Mouse (Mus musculus) hindbrain, embryonic 15.5 days (tissue): ENCODE data around the gene Mrpl58. TPM values are rescaled to one million over a fixed set of nuclear protein-coding genes. Genes with fewer than 3 reads are reported as not detected.

Source experiments
- ATAC-seq: fragments of 200-750 bp; cut with Nextera tagmentation; 2 replicates; pipeline ENCODE4 v1.8.0; 2017; ENCODE audit warnings: low read depth, moderate number of reproducible peaks, moderate TSS enrichment; ENCODE audit not compliant: low FRiP score
- H3K27ac ChIP-seq: fragments of 300-500 bp; sonication (generic); replicated peaks from 2 replicates; pipeline ENCODE4 v1.5.1; 2015; ENCODE audit warnings: mild to moderate bottlenecking, inconsistent platforms
- H3K27me3 ChIP-seq: fragments of 300-500 bp; sonication (generic); 2 replicates; pipeline ENCODE4 v1.6.1; 2015; ENCODE audit warnings: control low read depth, inconsistent platforms
- H3K36me3 ChIP-seq: fragments of 300-500 bp; sonication (generic); 2 replicates; pipeline ENCODE4 v1.6.1; 2015; ENCODE audit warnings: control low read depth, inconsistent platforms
- H3K4me1 ChIP-seq: fragments of 300-500 bp; sonication (generic); replicated peaks from 2 replicates; pipeline ENCODE4 v1.6.1; 2015; ENCODE audit warnings: control low read depth, inconsistent platforms
- H3K4me2 ChIP-seq: fragments of 300-500 bp; sonication (generic); 2 replicates; pipeline ENCODE4 v1.6.1; 2015; ENCODE audit warnings: moderate library complexity, mild to moderate bottlenecking, inconsistent platforms
- H3K4me3 ChIP-seq: fragments of 300-500 bp; sonication (generic); 2 replicates; pipeline ENCODE4 v1.5.1; 2015; ENCODE audit warnings: mild to moderate bottlenecking, inconsistent platforms
- H3K9ac ChIP-seq: fragments of 300-500 bp; sonication (generic); 2 replicates; pipeline ENCODE4 v1.6.1; 2015; ENCODE audit warnings: inconsistent platforms
- H3K9me3 ChIP-seq: fragments of 300-500 bp; sonication (generic); 2 replicates; pipeline ENCODE4 v1.6.1; 2016; ENCODE audit warnings: control low read depth, inconsistent platforms
- WGBS: fragments of 180-500 bp; shearing (Covaris S2); methylation state at CpG from one replicate; pipeline ENCODE4 v1.1.7; 2015; 5-methylcytosine and 5-hydroxymethylcytosine counted together
- polyA plus RNA-seq: library from polyadenylated mRNA; unstranded; fragments of >200 nt; fragmentation: Nextera tagmentation; extraction: Ambion mirVana; gene quantifications from 2 replicates; pipeline ENCODE4 v1.2.1, GENCODE M21; 2015

Gene Mrpl58
- polyA plus RNA-seq, 1 experiment from 2014 or later, result 180 TPM

- Histone ChIP-seq H3K4me3 (no peak overlapping the region), H3K27me3 (no peaks in the 10 kb centered on the region), H3K9ac (no peak overlapping the region), H3K4me1 (peaks cover 17% of the 10 kb centered on the region), H3K4me2 (no peak overlapping the region), H3K36me3 (peaks cover 30% of the 10 kb centered on the region), H3K9me3 (no peaks in the 10 kb centered on the region), H3K27ac (no peak overlapping the region)
- 85% methylated on average over 4 of the region's 4 CpGs for WGBS
- no peak for ATAC-seq
Measured at GRCm38 (mm10) chr11:115432814-115433213, 29.3 kb downstream of the Mrpl58 start.

- Histone ChIP-seq H3K36me3 (peaks cover 30% of the 10 kb centered on the region), H3K9me3 (no peaks in the 10 kb centered on the region), H3K27ac (no peak overlapping the region), H3K4me3 (no peak overlapping the region), H3K9ac (no peak overlapping the region), H3K4me1 (peaks cover 13% of the 10 kb centered on the region), H3K4me2 (no peak overlapping the region), H3K27me3 (no peaks in the 10 kb centered on the region)
- 87% methylated on average over 6 of the region's 6 CpGs for WGBS
- ATAC-seq, result no peak
Measured at GRCm38 (mm10) chr11:115433342-115433741, 29.8 kb downstream of the Mrpl58 start.

- WGBS, result 8% methylated on average over 31 of the region's 31 CpGs
- peak; percentile 32; the same call in 1 of the 2 replicates for ATAC-seq
Measured at GRCm38 (mm10) chr11:115435596-115436337, 32.2 kb downstream of the Mrpl58 start.

GRCm38 (mm10) chr11:115437571-115438122, 34.1 kb downstream of the Mrpl58 start:
- WGBS, result 88% methylated on average over 5 of the region's 5 CpGs
- H3K9me3 ChIP-seq, result no peaks in the 10 kb centered on the region
- H3K9ac ChIP-seq, result no peak overlapping the region
- no peaks in the 10 kb centered on the region for H3K27me3 ChIP-seq
- no peak overlapping the region for H3K27ac ChIP-seq
- H3K4me3 ChIP-seq, result no peak overlapping the region
- no peaks in the 10 kb centered on the region for H3K36me3 ChIP-seq
- no peak overlapping the region for H3K4me2 ChIP-seq
- ATAC-seq, result no peak
- H3K4me1 ChIP-seq, result peaks cover 13% of the 10 kb centered on the region

More at GRCm38 (mm10) chr11:115435596-115436337, 32.2 kb downstream of the Mrpl58 start:
- Histone ChIP-seq H3K9me3 (no peaks in the 10 kb centered on the region), H3K27me3 (no peaks in the 10 kb centered on the region), H3K4me1 (peaks cover 13% of the 10 kb centered on the region), H3K4me2 (peak overlapping the region; percentile 63), H3K9ac (peak overlapping the region; percentile 35), H3K4me3 (peak overlapping the region; percentile 29), H3K27ac (no peak overlapping the region), H3K36me3 (peaks cover 15% of the 10 kb centered on the region)

- H3K9me3 ChIP-seq, result no peaks in the 10 kb centered on the region
- H3K9ac ChIP-seq, result no peak overlapping the region
- H3K27me3 ChIP-seq, result no peaks in the 10 kb centered on the region
- no peak overlapping the region for H3K4me3 ChIP-seq
- ATAC-seq, result no peak
- H3K36me3 ChIP-seq, result no peaks in the 10 kb centered on the region
- H3K4me2 ChIP-seq, result no peak overlapping the region
- WGBS, result 92% methylated on average over 3 of the region's 3 CpGs
- peaks cover 13% of the 10 kb centered on the region for H3K4me1 ChIP-seq
- no peak overlapping the region for H3K27ac ChIP-seq
Measured at GRCm38 (mm10) chr11:115439326-115439725, 35.8 kb downstream of the Mrpl58 start.

GRCm38 (mm10) chr11:115439906-115440595, 36.5 kb downstream of the Mrpl58 start, which contains the start of gene Trim80:
TSS of gene Trim80 (plus strand) at chr11:115440545.
- no peak within 1 kb of the TSS for H3K4me2 ChIP-seq
- no peaks in the 10 kb centered on the region for H3K27me3 ChIP-seq
- H3K9me3 ChIP-seq, result no peaks in the 10 kb centered on the region
- no peak within 1 kb of the TSS for H3K4me3 ChIP-seq
- WGBS, result 96% methylated on average over 9 of the region's 9 CpGs
- no peaks in the 10 kb centered on the region for H3K36me3 ChIP-seq
- no peak within 1 kb of the TSS for H3K27ac ChIP-seq
- H3K4me1 ChIP-seq, result peaks cover 13% of the 10 kb centered on the region
- no peak within 1 kb of the TSS for H3K9ac ChIP-seq
- ATAC-seq, result no peak

GRCm38 (mm10) chr11:115441417-115441816, 37.9 kb downstream of the Mrpl58 start:
- no peaks in the 10 kb centered on the region for H3K27me3 ChIP-seq
- H3K36me3 ChIP-seq, result no peaks in the 10 kb centered on the region
- H3K9ac ChIP-seq, result no peak overlapping the region
- H3K9me3 ChIP-seq, result no peaks in the 10 kb centered on the region
- no peak overlapping the region for H3K4me3 ChIP-seq
- peaks cover 1% of the 10 kb centered on the region for H3K4me1 ChIP-seq
- no peak for ATAC-seq
- 53% methylated on average over 15 of the region's 15 CpGs for WGBS
- H3K27ac ChIP-seq, result no peak overlapping the region
- H3K4me2 ChIP-seq, result no peak overlapping the region

- Histone ChIP-seq H3K27me3 (no peaks in the 10 kb centered on the region), H3K4me3 (no peak overlapping the region), H3K27ac (no peak overlapping the region), H3K9ac (no peak overlapping the region), H3K4me1 (no peaks in the 10 kb centered on the region), H3K4me2 (no peak overlapping the region), H3K9me3 (no peaks in the 10 kb centered on the region), H3K36me3 (no peaks in the 10 kb centered on the region)
- no peak for ATAC-seq
- WGBS, result 69% methylated on average over 3 of the region's 3 CpGs
Measured at GRCm38 (mm10) chr11:115446906-115447305, 43.4 kb downstream of the Mrpl58 start.

GRCm38 (mm10) chr11:115447321-115447885, 43.9 kb downstream of the Mrpl58 start:
- Histone ChIP-seq H3K4me3 (no peak overlapping the region), H3K9me3 (no peaks in the 10 kb centered on the region), H3K27ac (no peak overlapping the region), H3K4me2 (no peak overlapping the region), H3K4me1 (no peaks in the 10 kb centered on the region), H3K27me3 (no peaks in the 10 kb centered on the region), H3K36me3 (no peaks in the 10 kb centered on the region), H3K9ac (no peak overlapping the region)
- no peak for ATAC-seq
- WGBS, result 89% methylated on average over 11 of the region's 11 CpGs

- Histone ChIP-seq H3K4me2 (no peak overlapping the region), H3K27me3 (no peaks in the 10 kb centered on the region), H3K4me3 (no peak overlapping the region), H3K4me1 (no peaks in the 10 kb centered on the region), H3K9ac (no peak overlapping the region), H3K36me3 (no peaks in the 10 kb centered on the region), H3K27ac (no peak overlapping the region), H3K9me3 (no peaks in the 10 kb centered on the region)
- WGBS, result 86% methylated on average over 16 of the region's 16 CpGs
- no peak for ATAC-seq
Measured at GRCm38 (mm10) chr11:115448075-115448474, 44.5 kb downstream of the Mrpl58 start.

- Histone ChIP-seq H3K4me2 (no peak overlapping the region), H3K4me1 (no peaks in the 10 kb centered on the region), H3K27me3 (no peaks in the 10 kb centered on the region), H3K9me3 (no peaks in the 10 kb centered on the region), H3K4me3 (no peak overlapping the region), H3K27ac (no peak overlapping the region), H3K36me3 (no peaks in the 10 kb centered on the region), H3K9ac (no peak overlapping the region)
- WGBS, result 38% methylated on average over 7 of the region's 7 CpGs
- no peak for ATAC-seq
Measured at GRCm38 (mm10) chr11:115448998-115449397, 45.4 kb downstream of the Mrpl58 start.

GRCm38 (mm10) chr11:115450176-115450575, 46.6 kb downstream of the Mrpl58 start:
- H3K36me3 ChIP-seq, result no peaks in the 10 kb centered on the region
- no peak for ATAC-seq
- no peaks in the 10 kb centered on the region for H3K9me3 ChIP-seq
- WGBS, result 94% methylated on average over 7 of the region's 7 CpGs
- no peak overlapping the region for H3K4me2 ChIP-seq
- no peak overlapping the region for H3K27ac ChIP-seq
- no peaks in the 10 kb centered on the region for H3K4me1 ChIP-seq
- H3K9ac ChIP-seq, result no peak overlapping the region
- no peaks in the 10 kb centered on the region for H3K27me3 ChIP-seq
- H3K4me3 ChIP-seq, result no peak overlapping the region
